ENCODE assay signal across 12 mouse cellular contexts in genomic region chr14:87864388-87865215, GRCm38 (mm10).
DNase-seq lines count a peak whose midpoint lies in the region; ATAC-seq and TF ChIP-seq lines count a peak whose summit lies in the region.
"Had no signal": no experiment of that assay in that cellular context is flagged by ENCODE, and none has a peak within 500 bp of the region (broad histone marks: within the 10 kb centered on the region; RNA-seq: fewer than 3 reads in every experiment).

No protein-coding gene starts in this region.

- no peak for TF ChIP-seq CTCF in layer of hippocampus, adult 2 months (conservative IDR thresholded peaks at IDR 0.05)

- DNase-seq in layer of hippocampus, adult 2 months (ENCODE audit: low spot score in 2 of 2) = no peak
- no peak for DNase-seq in layer of hippocampus, postnatal 25 days (ENCODE audit: extremely low spot score in 1 of 2, low spot score in 1 of 2)
- DNase-seq in MN1 (ENCODE audit: low spot score) = no peak
- no peak for DNase-seq in yolk sac, embryonic 10.5 days (ENCODE audit: low spot score)
- DNase-seq: gastrocnemius, postnatal 10 days; lung, embryonic 14.5 days had no signal

- H3K4me3 ChIP-seq in layer of hippocampus, adult 2 months = no peak overlapping the region
- H3K4me3 ChIP-seq in forebrain, embryonic 13.5 days = no peak overlapping the region
- no peak overlapping the region for H3K4me3 ChIP-seq in hindbrain, embryonic 13.5 days
- H3K4me3 ChIP-seq in midbrain, embryonic 15.5 days = no peak overlapping the region
- H3K4me3 ChIP-seq: limb, embryonic 13.5 days had no signal

- H3K4me1 ChIP-seq in forebrain, embryonic 13.5 days = peaks cover 14% of the 10 kb centered on the region
- H3K4me1 ChIP-seq in hindbrain, embryonic 13.5 days (replicated peaks) = peaks cover 13% of the 10 kb centered on the region
- H3K4me1 ChIP-seq in midbrain, embryonic 15.5 days = peaks cover 8% of the 10 kb centered on the region
- H3K4me1 ChIP-seq: limb, embryonic 13.5 days had no signal

- H3K9ac ChIP-seq in forebrain, embryonic 13.5 days = no peak overlapping the region
- no peak overlapping the region for H3K9ac ChIP-seq in hindbrain, embryonic 13.5 days
- H3K9ac ChIP-seq in midbrain, embryonic 15.5 days = no peak overlapping the region
- H3K9ac ChIP-seq: limb, embryonic 13.5 days; lung, embryonic 14.5 days had no signal

- H3K27ac ChIP-seq in layer of hippocampus, adult 2 months = 0 out of 2 replicates have a peak overlapping the region, but pooled peaks have one; percentile 52
- H3K27ac ChIP-seq in forebrain, embryonic 13.5 days = 0 out of 2 replicates have a peak overlapping the region, but pooled peaks have one; percentile 51
- no peak overlapping the region for H3K27ac ChIP-seq in hindbrain, embryonic 13.5 days
- no peak overlapping the region for H3K27ac ChIP-seq in midbrain, embryonic 15.5 days
- H3K27ac ChIP-seq: limb, embryonic 13.5 days had no signal

- ATAC-seq in forebrain, embryonic 13.5 days = peak; percentile 39
- peak; percentile 59 for ATAC-seq in hindbrain, embryonic 13.5 days (ENCODE audit: low FRiP score)
- ATAC-seq in midbrain, embryonic 15.5 days (replicated peaks) = peak; percentile 55
- ATAC-seq: Patski had no signal

- H3K27me3 ChIP-seq in forebrain, embryonic 13.5 days = no peaks in the 10 kb centered on the region
- no peaks in the 10 kb centered on the region for H3K27me3 ChIP-seq in hindbrain, embryonic 13.5 days
- no peaks in the 10 kb centered on the region for H3K27me3 ChIP-seq in midbrain, embryonic 15.5 days (replicated peaks)
- H3K27me3 ChIP-seq: CH12.LX; limb, embryonic 13.5 days; Patski had no signal

- no peak overlapping the region for H3K4me2 ChIP-seq in forebrain, embryonic 13.5 days
- no peak overlapping the region for H3K4me2 ChIP-seq in hindbrain, embryonic 13.5 days
- no peak overlapping the region for H3K4me2 ChIP-seq in midbrain, embryonic 15.5 days
- H3K4me2 ChIP-seq: limb, embryonic 13.5 days; lung, embryonic 14.5 days had no signal

- no peaks in the 10 kb centered on the region for H3K36me3 ChIP-seq in forebrain, embryonic 13.5 days (ENCODE audit: poor library complexity, severe bottlenecking)
- H3K36me3 ChIP-seq in hindbrain, embryonic 13.5 days = no peaks in the 10 kb centered on the region
- H3K36me3 ChIP-seq in midbrain, embryonic 15.5 days (replicated peaks) = no peaks in the 10 kb centered on the region
- H3K36me3 ChIP-seq: limb, embryonic 13.5 days had no signal

- 92% methylated on average over 8 of the region's 9 CpGs for WGBS in forebrain, embryonic 13.5 days
- 92% methylated on average over 9 of the region's 9 CpGs for WGBS in hindbrain, embryonic 13.5 days
- 86% methylated on average over 9 of the region's 9 CpGs for WGBS in midbrain, embryonic 15.5 days

- no peaks in the 10 kb centered on the region for H3K9me3 ChIP-seq in forebrain, embryonic 13.5 days (replicated peaks)
- H3K9me3 ChIP-seq in hindbrain, embryonic 13.5 days = no peaks in the 10 kb centered on the region
- no peaks in the 10 kb centered on the region for H3K9me3 ChIP-seq in midbrain, embryonic 15.5 days
- H3K9me3 ChIP-seq: limb, embryonic 13.5 days had no signal

Comparison
In these comparisons a context has a peak if more than half of its experiments do, and no peak if none do; other contexts are left out.
1. H3K27ac ChIP-seq: peak in layer of hippocampus, adult 2 months (single experiment) and forebrain, embryonic 13.5 days (single experiment); none in hindbrain, embryonic 13.5 days (single experiment) and midbrain, embryonic 15.5 days (single experiment).
2. Peak in every context shown above with its lines, with median percentiles within 50 percentile points of each other: ATAC-seq.